Mouse (Mus musculus): ENCODE results near the gene Vmn1r80.
"Not testable (repeated sequence)": the region's sequence is repeated elsewhere in the genome, so short reads cannot be mapped to it uniquely, and the experiment has no call there.

Vmn1r80 gene

GRCm38 (mm10) chr7:12188986-12189385, at the start of gene Vmn1r80:
Vmn1r80 (plus strand) TSS chr7:12189286.
- DNase-seq (ENCODE audit: low spot score): no peak

- no peak for DNase-seq (ENCODE audit: low spot score)
Observed at GRCm38 (mm10) chr7:12149957-12150356, 39.1 kb upstream of the Vmn1r80 start, which contains the start of gene Vmn1r78. Vmn1r78 (plus strand) TSS chr7:12150257.

GRCm38 (mm10) chr7:12156463-12156862, 32.6 kb upstream of the Vmn1r80 start:
- DNase-seq (ENCODE audit: low spot score): not testable (repeated sequence)

- DNase-seq (ENCODE audit: low spot score): not testable (repeated sequence)
Observed at GRCm38 (mm10) chr7:12170979-12171378, 18.1 kb upstream of the Vmn1r80 start, which contains the start of gene Vmn1r79. Vmn1r79 (plus strand) TSS chr7:12171279.

- DNase-seq (ENCODE audit: low spot score): not testable (repeated sequence)
Observed at GRCm38 (mm10) chr7:12172926-12173325, 16.2 kb upstream of the Vmn1r80 start.

- no peak for DNase-seq (ENCODE audit: low spot score)
Observed at GRCm38 (mm10) chr7:12204141-12204540, 15.1 kb downstream of the Vmn1r80 start.
